Mouse (Mus musculus) skeletal muscle tissue, postnatal 0 days (tissue): ENCODE measurements around the gene Nudt11. TPM values are rescaled to one million over a fixed set of nuclear protein-coding genes. Genes with fewer than 3 reads are reported as not detected.

Experiments used
- microRNA-seq, 2 experiments: library from miRNA; unstranded; fragments of <30 nt; microRNA quantifications; one replicate each; pipeline ENCODE4; 2016
- polyA plus RNA-seq: library from polyadenylated mRNA; unstranded; fragments of >200 nt; fragmentation: Nextera tagmentation; extraction: Ambion mirVana; gene quantifications from 2 replicates; pipeline ENCODE4 v1.2.1, GENCODE M21; 2015

The Nudt11 gene
- polyA plus RNA-seq, result 0.93 and 1.1 TPM in 2 replicates

GRCm38 (mm10) chrX:6047066-6047935, at the start of gene Nudt11:
Gene Nudt11, plus strand, starts transcription at chrX:6047453.

GRCm38 (mm10) chrX:6082954-6083680, 35.9 kb downstream of the Nudt11 start, which contains the start of gene AU022751:
Gene AU022751, minus strand, starts transcription at chrX:6083419.

Small RNA genes within 50 kb of the gene (microRNA-seq; reads per million reads assigned to microRNA genes)
- gene Gm27360, result 0 reads per million in 2 experiments

Other genes with a start within 250 kb of the Nudt11 start
- gene AU022751, start 36.0 kb downstream of the Nudt11 start, polyA plus RNA-seq, result not detected in 2 replicates
- gene Nudt10, start 125.6 kb downstream of the Nudt11 start, polyA plus RNA-seq, result 1.2 TPM in 2 replicates